Mouse (Mus musculus) MEL (cell line): ENCODE results near the gene Adamtsl1.

Source experiments
- CTCF ChIP-seq, 3 experiments: IDR thresholded peaks in 2 of 3; conservative IDR thresholded peaks in 1 of 3; 2 replicates each; pipeline ENCODE4 v1.5.1; 2011 to 2012; ENCODE audit warnings: low read length in 3 of 3, low read depth in 2 of 3, mild to moderate bottlenecking in 2 of 3, improper control_type of control experiment in 1 of 3, inconsistent platforms in 1 of 3, mixed read lengths in 1 of 3, moderate library complexity in 1 of 3; ENCODE audit not compliant: control insufficient read depth in 1 of 3, insufficient read depth in 1 of 3, poor library complexity in 1 of 3, severe bottlenecking in 1 of 3
- EP300 ChIP-seq, 2 experiments: IDR thresholded peaks; 2 replicates each; pipeline ENCODE4 v1.6.1; 2011; ENCODE audit warnings: improper control_type of control experiment in 2 of 2, low read length in 2 of 2, low read depth in 1 of 2, mild to moderate bottlenecking in 1 of 2
- GATA1 ChIP-seq: IDR thresholded peaks from 2 replicates; pipeline ENCODE4 v1.6.1; 2011; ENCODE audit warnings: low read depth, low read length, improper control_type of control experiment
- MYC ChIP-seq: IDR thresholded peaks from 2 replicates; pipeline ENCODE4 v1.6.1; 2011; ENCODE audit warnings: low read depth, mild to moderate bottlenecking, low read length, improper control_type of control experiment, moderate library complexity
- POLR2A ChIP-seq, 2 experiments: IDR thresholded peaks; 2 replicates each; pipeline ENCODE4 v1.6.1; 2011 to 2012; ENCODE audit warnings: low read length in 2 of 2, mild to moderate bottlenecking in 2 of 2, control low read depth in 1 of 2, improper control_type of control experiment in 1 of 2, low read depth in 1 of 2, moderate library complexity in 1 of 2; ENCODE audit not compliant: control insufficient read depth in 1 of 2, insufficient read depth in 1 of 2, poor library complexity in 1 of 2
- POLR2AphosphoS2 ChIP-seq: IDR thresholded peaks from 2 replicates; pipeline ENCODE4 v1.6.1; 2011; ENCODE audit warnings: low read length, improper control_type of control experiment
- SMC3 ChIP-seq: IDR thresholded peaks from 2 replicates; pipeline ENCODE4 v1.6.1; 2011; ENCODE audit warnings: low read depth, low read length, improper control_type of control experiment
- TAL1 ChIP-seq: IDR thresholded peaks from 2 replicates; pipeline ENCODE4 v1.6.1; 2012; ENCODE audit warnings: mild to moderate bottlenecking, inconsistent platforms, low read length, moderate library complexity, mixed read lengths
- TCF12 ChIP-seq: IDR thresholded peaks from 2 replicates; pipeline ENCODE4 v1.6.1; 2014; ENCODE audit warnings: low read depth, mild to moderate bottlenecking, inconsistent platforms, low read length, improper control_type of control experiment, moderate library complexity
- ZC3H11A ChIP-seq: IDR thresholded peaks from 2 replicates; pipeline ENCODE4 v1.6.1; 2012; ENCODE audit warnings: low read depth, mild to moderate bottlenecking, inconsistent platforms, low read length, improper control_type of control experiment
- ZMIZ1 ChIP-seq: IDR thresholded peaks from 2 replicates; pipeline ENCODE4 v1.6.1; 2012; ENCODE audit warnings: low read depth, mild to moderate bottlenecking, inconsistent platforms, low read length, improper control_type of control experiment, moderate library complexity

- no peak for TF ChIP-seq CTCF (IDR thresholded peaks at IDR 0.05 in 2 of 3, conservative IDR thresholded peaks at IDR 0.05 in 1 of 3; ENCODE audit: control insufficient read depth in 1 of 3, insufficient read depth in 1 of 3, low read depth in 2 of 3, low read length in 3 of 3, poor library complexity in 1 of 3, severe bottlenecking in 1 of 3)
- no peak for TF ChIP-seq SMC3
- no peak for TF ChIP-seq MYC
- TF ChIP-seq EP300 (IDR thresholded peaks at IDR 0.05; ENCODE audit: low read depth in 1 of 2, low read length in 2 of 2), result no peak
- TF ChIP-seq ZC3H11A, result no peak
- TF ChIP-seq TCF12, result no peak
- TF ChIP-seq POLR2AphosphoS2, result no peak
- no peak for TF ChIP-seq ZMIZ1
- no peak for TF ChIP-seq GATA1
- no peak for TF ChIP-seq TAL1
- TF ChIP-seq POLR2A (IDR thresholded peaks at IDR 0.05; ENCODE audit: control insufficient read depth in 1 of 2, insufficient read depth in 1 of 2, low read depth in 1 of 2, low read length in 2 of 2, poor library complexity in 1 of 2), result no peak
Measured at GRCm38 (mm10) chr4:85585426-85585825, 71.5 kb downstream of the Adamtsl1 start.
